Mouse (Mus musculus) kidney, embryonic 14.5 days (tissue): ENCODE measurements around the gene Ptprz1. TPM values are rescaled to one million over a fixed set of nuclear protein-coding genes. Genes with fewer than 3 reads are reported as not detected.

ENCODE experiments used
- ATAC-seq: fragments of 200-750 bp; cut with Nextera tagmentation; 2 replicates; pipeline ENCODE4 v1.8.0; 2017; ENCODE audit warnings: moderate number of reproducible peaks, mild to moderate bottlenecking, moderate TSS enrichment, moderate library complexity; ENCODE audit not compliant: low FRiP score, low TSS enrichment
- H3K27ac ChIP-seq: fragments of 300-500 bp; sonication (generic); 2 replicates; pipeline ENCODE4 v1.5.1; 2014; ENCODE audit warnings: low read depth, mild to moderate bottlenecking, low read length, moderate library complexity, mixed read lengths
- H3K27me3 ChIP-seq: fragments of 300-500 bp; sonication (generic); 2 replicates; pipeline ENCODE4 v1.6.1; 2014; ENCODE audit warnings: mild to moderate bottlenecking, low read length; ENCODE audit not compliant: control insufficient read depth, insufficient read depth
- H3K36me3 ChIP-seq: fragments of 300-500 bp; sonication (generic); 2 replicates; pipeline ENCODE4 v1.6.1; 2014; ENCODE audit warnings: low read length, mixed read lengths; ENCODE audit not compliant: control insufficient read depth, insufficient read depth
- H3K4me1 ChIP-seq: fragments of 300-500 bp; sonication (generic); 2 replicates; pipeline ENCODE4 v1.6.1; 2014; ENCODE audit warnings: low read length, mixed read lengths; ENCODE audit not compliant: control insufficient read depth, insufficient read depth
- H3K4me2 ChIP-seq: fragments of 300-500 bp; sonication (generic); replicated peaks from 2 replicates; pipeline ENCODE4 v1.6.1; 2014; ENCODE audit warnings: low read depth, mild to moderate bottlenecking, low read length
- H3K4me3 ChIP-seq: fragments of 300-500 bp; sonication (generic); 2 replicates; pipeline ENCODE4 v1.5.1; 2014; ENCODE audit warnings: mild to moderate bottlenecking, low read length
- H3K9ac ChIP-seq: fragments of 300-500 bp; sonication (generic); 2 replicates; pipeline ENCODE4 v1.6.1; 2014; ENCODE audit warnings: low read depth, mild to moderate bottlenecking, low read length, moderate library complexity
- H3K9me3 ChIP-seq: fragments of 300-500 bp; sonication (generic); 2 replicates; pipeline ENCODE4 v1.6.1; 2016; ENCODE audit warnings: low read length; ENCODE audit not compliant: control insufficient read depth
- WGBS: fragments of 180-500 bp; shearing (Covaris S2); extraction: QIAGEN DNeasy Blood & Tissue Kit; methylation state at CpG from one replicate; pipeline ENCODE4 v1.1.7; 2014; 5-methylcytosine and 5-hydroxymethylcytosine counted together
- polyA plus RNA-seq: library from polyadenylated mRNA; unstranded; fragments of >200 nt; fragmentation: Nextera tagmentation; extraction: Ambion mirVana; gene quantifications from 2 replicates; pipeline ENCODE4 v1.2.1, GENCODE M21; 2014

Ptprz1 gene
- polyA plus RNA-seq, 1 experiment from 2014 or later = 2.5 TPM

- 8% methylated on average over 9 of the region's 9 CpGs for WGBS
- H3K27me3 ChIP-seq = no peaks in the 10 kb centered on the region
- no peaks in the 10 kb centered on the region; the same call in 1 of the 2 replicates for H3K9me3 ChIP-seq
- H3K36me3 ChIP-seq = no peaks in the 10 kb centered on the region
- H3K4me3 ChIP-seq = no peak overlapping the region
- no peak for ATAC-seq
- H3K4me1 ChIP-seq = no peaks in the 10 kb centered on the region
- H3K4me2 ChIP-seq = 0 out of 2 replicates have a peak overlapping the region, but pooled peaks have one; percentile 15
- no peak overlapping the region for H3K9ac ChIP-seq
- H3K27ac ChIP-seq = no peak overlapping the region
These were observed 108.6 kb downstream of the Ptprz1 start for GRCm38 (mm10) chr6:22983769-22984519.

DNA sequence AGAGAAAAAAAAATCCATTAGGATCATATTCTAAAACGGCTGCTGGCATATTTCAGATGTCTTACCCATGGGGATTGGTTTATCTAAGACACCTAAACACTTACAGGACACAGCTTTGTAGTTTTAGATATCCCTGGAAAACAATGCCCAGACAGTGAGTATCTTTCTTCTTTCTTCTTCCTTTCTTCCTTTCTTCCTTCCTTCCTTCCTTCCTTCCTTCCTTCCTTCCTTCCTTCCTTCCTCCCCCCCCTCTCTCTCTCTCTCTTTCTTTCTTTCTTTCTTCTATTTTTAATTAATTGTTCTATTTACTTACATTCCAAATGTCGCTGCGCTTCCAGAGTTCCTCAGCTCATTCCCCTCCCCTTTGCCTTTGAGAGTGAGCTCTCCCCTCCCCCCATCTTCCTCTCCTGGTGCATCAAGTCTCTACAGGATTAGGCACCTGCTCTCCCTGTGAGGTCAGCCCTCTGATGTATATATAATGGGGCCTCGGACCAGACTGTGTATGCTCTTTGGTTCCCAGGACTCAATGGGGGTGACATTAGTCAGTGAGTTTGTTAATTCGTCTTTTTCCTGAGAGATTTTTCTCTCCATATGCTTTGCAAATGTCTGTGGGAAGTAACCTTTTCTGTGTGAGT is 109.3 kb downstream of the Ptprz1 start:
- Histone ChIP-seq H3K4me1 (no peaks in the 10 kb centered on the region), H3K36me3 (no peaks in the 10 kb centered on the region), H3K27me3 (no peaks in the 10 kb centered on the region), H3K9ac (no peak overlapping the region), H3K9me3 (no peaks in the 10 kb centered on the region; the same call in 1 of the 2 replicates), H3K4me3 (no peak overlapping the region), H3K27ac (no peak overlapping the region), H3K4me2 (0 out of 2 replicates have a peak overlapping the region, but pooled peaks have one; percentile 15)
- WGBS = 12% methylated on average over 5 of the region's 5 CpGs
- ATAC-seq = no peak

GRCm38 (mm10) chr6:23003152-23003551 is 127.8 kb downstream of the Ptprz1 start:
- H3K9ac ChIP-seq = no peak overlapping the region
- 26% methylated on average over 3 of the region's 3 CpGs for WGBS

GRCm38 (mm10) chr6:23014988-23015613 is 139.8 kb downstream of the Ptprz1 start:
- no peaks in the 10 kb centered on the region for H3K4me1 ChIP-seq
- ATAC-seq = no peak
- no peaks in the 10 kb centered on the region for H3K27me3 ChIP-seq
- H3K9ac ChIP-seq = no peak overlapping the region
- WGBS = 62% methylated on average over 4 of the region's 4 CpGs
- H3K27ac ChIP-seq = no peak overlapping the region
- no peaks in the 10 kb centered on the region for H3K9me3 ChIP-seq
- H3K4me3 ChIP-seq = no peak overlapping the region
- no peak overlapping the region for H3K4me2 ChIP-seq
- no peaks in the 10 kb centered on the region for H3K36me3 ChIP-seq

More at GRCm38 (mm10) chr6:23003152-23003551, 127.8 kb downstream of the Ptprz1 start:
- Histone ChIP-seq H3K27me3 (no peaks in the 10 kb centered on the region), H3K36me3 (no peaks in the 10 kb centered on the region), H3K9me3 (no peaks in the 10 kb centered on the region), H3K4me2 (no peak overlapping the region), H3K4me1 (no peaks in the 10 kb centered on the region), H3K27ac (no peak overlapping the region), H3K4me3 (no peak overlapping the region)
- ATAC-seq = no peak

DNA sequence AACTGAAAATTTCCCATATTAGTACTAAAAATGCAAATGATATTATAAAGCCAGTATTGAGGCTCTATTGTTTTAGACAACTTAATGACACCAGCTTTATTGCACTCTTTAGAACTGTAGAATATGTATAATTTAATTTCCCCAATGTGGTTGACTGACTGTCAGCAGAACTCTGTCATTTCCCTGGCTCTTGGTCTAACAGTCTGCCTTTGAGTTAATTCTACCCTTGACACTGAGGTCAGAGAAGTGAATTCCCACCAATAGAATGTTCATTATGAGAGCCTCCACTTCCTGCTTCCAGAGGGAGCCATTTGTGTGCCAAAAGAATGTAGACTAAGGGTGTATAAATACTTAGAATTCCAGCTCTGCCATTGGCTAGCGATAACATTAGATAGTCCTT is 152.9 kb downstream of the Ptprz1 start:
- Histone ChIP-seq H3K4me3 (no peak overlapping the region), H3K27me3 (no peaks in the 10 kb centered on the region), H3K4me1 (no peaks in the 10 kb centered on the region), H3K4me2 (no peak overlapping the region), H3K9ac (no peak overlapping the region), H3K9me3 (no peaks in the 10 kb centered on the region), H3K27ac (no peak overlapping the region), H3K36me3 (no peaks in the 10 kb centered on the region)
- ATAC-seq = no peak
- 68% methylated on average over 1 of the region's 1 CpGs for WGBS

- Histone ChIP-seq H3K36me3 (no peaks in the 10 kb centered on the region), H3K4me1 (no peaks in the 10 kb centered on the region), H3K9me3 (no peaks in the 10 kb centered on the region), H3K4me3 (no peak overlapping the region), H3K4me2 (no peak overlapping the region), H3K9ac (no peak overlapping the region), H3K27me3 (no peaks in the 10 kb centered on the region), H3K27ac (no peak overlapping the region)
- ATAC-seq = no peak
- 95% methylated on average over 4 of the region's 4 CpGs for WGBS
These were observed 173.5 kb downstream of the Ptprz1 start for GRCm38 (mm10) chr6:23048836-23049235.

GRCm38 (mm10) chr6:23055734-23056133 is 180.4 kb downstream of the Ptprz1 start:
- 94% methylated on average over 5 of the region's 5 CpGs for WGBS
- no peaks in the 10 kb centered on the region for H3K36me3 ChIP-seq
- H3K27ac ChIP-seq = no peak overlapping the region
- ATAC-seq = no peak
- H3K9me3 ChIP-seq = no peaks in the 10 kb centered on the region
- H3K4me2 ChIP-seq = no peak overlapping the region
- no peaks in the 10 kb centered on the region for H3K4me1 ChIP-seq
- no peaks in the 10 kb centered on the region for H3K27me3 ChIP-seq
- H3K9ac ChIP-seq = no peak overlapping the region
- H3K4me3 ChIP-seq = no peak overlapping the region

- Histone ChIP-seq H3K36me3 (no peaks in the 10 kb centered on the region), H3K9ac (no peak overlapping the region), H3K4me3 (no peak overlapping the region), H3K27ac (no peak overlapping the region), H3K27me3 (no peaks in the 10 kb centered on the region), H3K4me1 (no peaks in the 10 kb centered on the region), H3K9me3 (no peaks in the 10 kb centered on the region), H3K4me2 (no peak overlapping the region)
- WGBS = 75% methylated on average over 2 of the region's 2 CpGs
- ATAC-seq = no peak
These were observed 200.8 kb downstream of the Ptprz1 start for GRCm38 (mm10) chr6:23076060-23076459.

DNA sequence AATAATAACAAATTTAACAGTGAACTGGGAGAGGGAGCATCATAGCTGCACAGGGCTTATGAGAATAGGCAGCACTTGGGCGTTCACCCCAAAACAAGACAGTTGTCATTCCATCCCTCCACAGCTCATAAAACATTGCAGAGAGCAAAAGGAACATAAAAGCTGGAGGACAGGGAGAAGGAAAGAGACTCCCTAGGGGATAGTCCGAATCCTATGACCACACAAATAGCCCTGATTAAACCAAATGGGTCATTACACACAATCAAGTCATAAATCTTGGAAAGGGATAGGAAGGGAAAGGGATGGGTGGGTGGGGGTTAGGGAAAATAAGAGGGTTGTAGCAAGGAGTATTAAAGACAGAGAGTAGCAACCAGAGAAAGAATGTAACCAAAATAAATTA is 203.0 kb downstream of the Ptprz1 start:
- Histone ChIP-seq H3K9me3 (no peaks in the 10 kb centered on the region), H3K27ac (no peak overlapping the region), H3K9ac (no peak overlapping the region), H3K4me2 (no peak overlapping the region), H3K36me3 (no peaks in the 10 kb centered on the region), H3K4me3 (no peak overlapping the region), H3K4me1 (no peaks in the 10 kb centered on the region), H3K27me3 (no peaks in the 10 kb centered on the region)
- ATAC-seq = peak; percentile 93
- WGBS = 9% methylated on average over 2 of the region's 2 CpGs
